Mouse (Mus musculus) midbrain, embryonic 12.5 days (tissue): ENCODE results near the gene Pcbd2. TPM values are rescaled to one million over a fixed set of nuclear protein-coding genes. Genes with fewer than 3 reads are reported as not detected.
A peak's percentile ranks its signal among the peaks of the same experiment; 100 is the strongest.
"Not testable (repeated sequence)": the region's sequence is repeated elsewhere in the genome, so short reads cannot be mapped to it uniquely, and the experiment has no call there.

ENCODE experiments used
- ATAC-seq: fragments of 200-750 bp; cut with Nextera tagmentation; 2 replicates; pipeline ENCODE4 v1.8.0; 2017; ENCODE audit warnings: low read depth, moderate TSS enrichment, moderate library complexity; ENCODE audit not compliant: low FRiP score
- H3K27ac ChIP-seq: fragments of 300-500 bp; sonication (generic); replicated peaks from 2 replicates; pipeline ENCODE4 v1.5.1; 2016; ENCODE audit warnings: mild to moderate bottlenecking
- H3K27me3 ChIP-seq: fragments of 300-500 bp; sonication (generic); 2 replicates; pipeline ENCODE4 v1.6.1; 2016; ENCODE audit warnings: mild to moderate bottlenecking
- H3K36me3 ChIP-seq: fragments of 300-500 bp; sonication (generic); 2 replicates; pipeline ENCODE4 v1.6.1; 2016
- H3K4me1 ChIP-seq: fragments of 300-500 bp; sonication (generic); 2 replicates; pipeline ENCODE4 v1.6.1; 2016
- H3K4me2 ChIP-seq: fragments of 300-500 bp; sonication (generic); replicated peaks from 2 replicates; pipeline ENCODE4 v1.6.1; 2016; ENCODE audit warnings: mild to moderate bottlenecking, moderate library complexity
- H3K4me3 ChIP-seq: fragments of 300-500 bp; sonication (generic); 2 replicates; pipeline ENCODE4 v1.5.1; 2016; ENCODE audit warnings: mild to moderate bottlenecking
- H3K9ac ChIP-seq: fragments of 300-500 bp; sonication (generic); replicated peaks from 2 replicates; pipeline ENCODE4 v1.6.1; 2016; ENCODE audit warnings: mild to moderate bottlenecking, moderate library complexity
- H3K9me3 ChIP-seq: fragments of 300-500 bp; sonication (generic); 2 replicates; pipeline ENCODE4 v1.6.1; 2016; ENCODE audit warnings: mild to moderate bottlenecking
- WGBS: fragments of 180-500 bp; shearing (Covaris S2); methylation state at CpG from one replicate; pipeline ENCODE4 v1.1.7; 2016; 5-methylcytosine and 5-hydroxymethylcytosine counted together
- polyA plus RNA-seq: library from polyadenylated mRNA; unstranded; fragments of >200 nt; fragmentation: Nextera tagmentation; extraction: Ambion mirVana; gene quantifications from 2 replicates; pipeline ENCODE4 v1.2.1, GENCODE M21; 2016

The Pcbd2 gene
- polyA plus RNA-seq: 23.9 and 30.0 TPM in 2 replicates

- Histone ChIP-seq H3K36me3 (peaks cover 24% of the 10 kb centered on the region), H3K27me3 (no peaks in the 10 kb centered on the region), H3K4me3 (peak within 1 kb of the TSS; percentile 61), H3K9me3 (no peaks in the 10 kb centered on the region), H3K27ac (peak within 1 kb of the TSS; percentile 97), H3K9ac (peak within 1 kb of the TSS; percentile 71), H3K4me2 (peak within 1 kb of the TSS; percentile 60), H3K4me1 (no peaks in the 10 kb centered on the region)
- peak; percentile 91 for ATAC-seq
- under 1% methylated on average over 63 of the region's 73 CpGs for WGBS
Measured at GRCm38 (mm10) chr13:55727120-55727838, at the start of gene Pcbd2. Gene Pcbd2, plus strand, starts transcription at chr13:55727368.

GRCm38 (mm10) chr13:55682201-55682600 lies 45.0 kb upstream of the Pcbd2 start:
- no peaks in the 10 kb centered on the region for H3K4me1 ChIP-seq
- WGBS: 94% methylated on average over 9 of the region's 9 CpGs
- no peaks in the 10 kb centered on the region for H3K27me3 ChIP-seq
- no peak overlapping the region for H3K4me3 ChIP-seq
- no peak overlapping the region for H3K27ac ChIP-seq
- no peak overlapping the region for H3K4me2 ChIP-seq
- no peak for ATAC-seq
- no peaks in the 10 kb centered on the region for H3K9me3 ChIP-seq
- H3K36me3 ChIP-seq: peaks cover 33% of the 10 kb centered on the region
- H3K9ac ChIP-seq: no peak overlapping the region

GRCm38 (mm10) chr13:55683581-55683980 lies 43.6 kb upstream of the Pcbd2 start:
- H3K4me2 ChIP-seq: no peak overlapping the region
- H3K9ac ChIP-seq: no peak overlapping the region
- no peaks in the 10 kb centered on the region for H3K9me3 ChIP-seq
- ATAC-seq: no peak
- 86% methylated on average over 3 of the region's 3 CpGs for WGBS
- H3K36me3 ChIP-seq: peaks cover 20% of the 10 kb centered on the region
- peaks cover 8% of the 10 kb centered on the region; the same call in 1 of the 2 replicates for H3K4me1 ChIP-seq
- H3K4me3 ChIP-seq: no peak overlapping the region
- no peaks in the 10 kb centered on the region for H3K27me3 ChIP-seq
- no peak overlapping the region for H3K27ac ChIP-seq

GRCm38 (mm10) chr13:55686107-55686633 lies 41.0 kb upstream of the Pcbd2 start:
- Histone ChIP-seq H3K9ac (peak overlapping the region; percentile 28; the same call in 1 of the 2 replicates), H3K9me3 (no peaks in the 10 kb centered on the region), H3K4me1 (peaks cover 8% of the 10 kb centered on the region; the same call in 1 of the 2 replicates), H3K27me3 (no peaks in the 10 kb centered on the region), H3K27ac (peak overlapping the region; percentile 10; the same call in 1 of the 2 replicates), H3K4me3 (no peak overlapping the region), H3K4me2 (no peak overlapping the region), H3K36me3 (no peaks in the 10 kb centered on the region)
- WGBS: 77% methylated on average over 9 of the region's 9 CpGs
- 0 out of 2 replicates have a peak, but pooled peaks have one; percentile 38 for ATAC-seq

- Histone ChIP-seq H3K36me3 (no peaks in the 10 kb centered on the region), H3K4me3 (no peak overlapping the region), H3K9ac (no peak overlapping the region), H3K9me3 (no peaks in the 10 kb centered on the region), H3K27ac (peak overlapping the region; percentile 42; the same call in 1 of the 2 replicates), H3K27me3 (no peaks in the 10 kb centered on the region), H3K4me1 (peaks cover 8% of the 10 kb centered on the region; the same call in 1 of the 2 replicates), H3K4me2 (no peak overlapping the region)
- WGBS: 14% methylated on average over 4 of the region's 4 CpGs
- no peak for ATAC-seq
Measured at GRCm38 (mm10) chr13:55687927-55688602, 39.1 kb upstream of the Pcbd2 start.

GRCm38 (mm10) chr13:55692535-55693242 lies 34.5 kb upstream of the Pcbd2 start, which contains the start of gene B230219D22Rik:
Gene B230219D22Rik, plus strand, starts transcription at chr13:55693124.
- peaks cover 26% of the 10 kb centered on the region for H3K4me1 ChIP-seq
- ATAC-seq: peak; percentile 97
- H3K27ac ChIP-seq: peak within 1 kb of the TSS; percentile 98
- H3K27me3 ChIP-seq: no peaks in the 10 kb centered on the region
- no peaks in the 10 kb centered on the region for H3K9me3 ChIP-seq
- H3K4me3 ChIP-seq: peak within 1 kb of the TSS; percentile 100
- peak within 1 kb of the TSS; percentile 100 for H3K9ac ChIP-seq
- H3K4me2 ChIP-seq: peak within 1 kb of the TSS; percentile 87
- WGBS: 3% methylated on average over 51 of the region's 51 CpGs
- no peaks in the 10 kb centered on the region for H3K36me3 ChIP-seq

- Histone ChIP-seq H3K36me3 (peaks cover under 1% of the 10 kb centered on the region), H3K4me3 (peak overlapping the region; percentile 100)
- 2% methylated on average over 65 of the region's 70 CpGs for WGBS
Measured at GRCm38 (mm10) chr13:55693243-55693721, 33.9 kb upstream of the Pcbd2 start.

GRCm38 (mm10) chr13:55694110-55694509 lies 33.1 kb upstream of the Pcbd2 start:
- Histone ChIP-seq H3K27me3 (no peaks in the 10 kb centered on the region), H3K4me3 (peak overlapping the region; percentile 100), H3K36me3 (peaks cover 9% of the 10 kb centered on the region), H3K4me2 (peak overlapping the region; percentile 87), H3K9ac (peak overlapping the region; percentile 100), H3K27ac (no peak overlapping the region), H3K9me3 (no peaks in the 10 kb centered on the region), H3K4me1 (peaks cover 22% of the 10 kb centered on the region)
- no peak for ATAC-seq
- 21% methylated on average over 8 of the region's 8 CpGs for WGBS

More at GRCm38 (mm10) chr13:55693243-55693721, 33.9 kb upstream of the Pcbd2 start:
- Histone ChIP-seq H3K4me2 (peak overlapping the region; percentile 87), H3K9ac (peak overlapping the region; percentile 100), H3K27ac (peak overlapping the region; percentile 98), H3K27me3 (no peaks in the 10 kb centered on the region), H3K4me1 (peaks cover 22% of the 10 kb centered on the region), H3K9me3 (no peaks in the 10 kb centered on the region)
- peak; percentile 68; the same call in 1 of the 2 replicates for ATAC-seq

- not testable (repeated sequence) for H3K4me3 ChIP-seq, H3K4me2 ChIP-seq, H3K9ac ChIP-seq, H3K9me3 ChIP-seq, H3K27me3 ChIP-seq, H3K27ac ChIP-seq, ATAC-seq
- peaks cover 27% of the 10 kb centered on the region for H3K36me3 ChIP-seq
- WGBS: 75% methylated on average over 1 of the region's 3 CpGs
- peaks cover 22% of the 10 kb centered on the region for H3K4me1 ChIP-seq
Measured at GRCm38 (mm10) chr13:55695989-55696388, 31.2 kb upstream of the Pcbd2 start.

- H3K9me3 ChIP-seq: peaks cover 6% of the 10 kb centered on the region; the same call in 1 of the 2 replicates
- no peak overlapping the region for H3K4me2 ChIP-seq
- no peaks in the 10 kb centered on the region for H3K27me3 ChIP-seq
- no peak for ATAC-seq
- H3K4me1 ChIP-seq: no peaks in the 10 kb centered on the region
- H3K36me3 ChIP-seq: peaks cover 50% of the 10 kb centered on the region
- H3K9ac ChIP-seq: no peak overlapping the region
- H3K27ac ChIP-seq: no peak overlapping the region
- 88% methylated on average over 4 of the region's 4 CpGs for WGBS
- no peak overlapping the region for H3K4me3 ChIP-seq
Measured at GRCm38 (mm10) chr13:55704301-55704700, 22.9 kb upstream of the Pcbd2 start.

- no peak for ATAC-seq
- 98% methylated on average over 3 of the region's 3 CpGs for WGBS
- no peak overlapping the region for H3K27ac ChIP-seq
Measured at GRCm38 (mm10) chr13:55712846-55713245, 14.3 kb upstream of the Pcbd2 start.

More at GRCm38 (mm10) chr13:55712846-55713245, 14.3 kb upstream of the Pcbd2 start:
- Histone ChIP-seq H3K4me3 (no peak overlapping the region), H3K4me2 (no peak overlapping the region), H3K9ac (no peak overlapping the region), H3K36me3 (peaks cover 2% of the 10 kb centered on the region; the same call in 1 of the 2 replicates), H3K27me3 (no peaks in the 10 kb centered on the region), H3K9me3 (no peaks in the 10 kb centered on the region), H3K4me1 (peaks cover 13% of the 10 kb centered on the region; the same call in 1 of the 2 replicates)
